Mouse (Mus musculus) liver, embryonic 14.5 days (tissue): ENCODE measurements around the gene Dstn. TPM values are rescaled to one million over a fixed set of nuclear protein-coding genes. Genes with fewer than 3 reads are reported as not detected.

Source experiments
- ATAC-seq: fragments of 200-750 bp; cut with Nextera tagmentation; 2 replicates; pipeline ENCODE4 v1.8.0; 2017; ENCODE audit warnings: moderate number of reproducible peaks, mild to moderate bottlenecking, moderate library complexity; ENCODE audit not compliant: insufficient read depth
- DNase-seq, 3 experiments: peaks; one replicate each; pipeline ENCODE4 v3.0.0-alpha.2; 2012 to 2013; ENCODE audit warnings: low read depth in 3 of 3, low spot score in 3 of 3
- H3K27ac ChIP-seq: fragments of 300-500 bp; sonication (generic); 2 replicates; pipeline ENCODE4 v1.5.1; 2014; ENCODE audit warnings: moderate library complexity, mild to moderate bottlenecking, control low read depth, inconsistent platforms
- H3K27me3 ChIP-seq: fragments of 300-500 bp; sonication (generic); 2 replicates; pipeline ENCODE4 v1.6.1; 2014; ENCODE audit warnings: mild to moderate bottlenecking, low read length, moderate library complexity; ENCODE audit not compliant: control insufficient read depth, insufficient read depth
- H3K36me3 ChIP-seq: fragments of 300-500 bp; sonication (generic); replicated peaks from 2 replicates; pipeline ENCODE4 v1.6.1; 2014; ENCODE audit warnings: low read depth; ENCODE audit not compliant: control insufficient read depth, insufficient read depth
- H3K4me1 ChIP-seq, 2 experiments: fragments of 200-500 bp in 1 of 2; fragments of 300-500 bp in 1 of 2; sonication (generic) in 1 of 2; replicated peaks; 2 replicates each; pipeline ENCODE4 v1.6.1; 2012 to 2014; ENCODE audit warnings: antibody characterized with exemption in 1 of 2, inconsistent platforms in 1 of 2, low read length in 1 of 2; ENCODE audit not compliant: control insufficient read depth in 2 of 2, insufficient read depth in 2 of 2
- H3K4me2 ChIP-seq: fragments of 300-500 bp; sonication (generic); 2 replicates; pipeline ENCODE4 v1.6.1; 2014; ENCODE audit warnings: low read depth, mild to moderate bottlenecking, control low read depth, moderate library complexity
- H3K4me3 ChIP-seq, 2 experiments: fragments of 200-500 bp in 1 of 2; fragments of 300-500 bp in 1 of 2; sonication (generic) in 1 of 2; 2 replicates each; pipeline ENCODE4 v1.5.1; 2012 to 2014; ENCODE audit warnings: low read depth in 2 of 2, low read length in 2 of 2, mild to moderate bottlenecking in 2 of 2, control low read depth in 1 of 2, inconsistent platforms in 1 of 2, moderate library complexity in 1 of 2; ENCODE audit not compliant: insufficient read depth in 1 of 2
- H3K9ac ChIP-seq: fragments of 300-500 bp; sonication (generic); replicated peaks from 2 replicates; pipeline ENCODE4 v1.6.1; 2014; ENCODE audit warnings: mild to moderate bottlenecking, control low read depth, moderate library complexity
- H3K9me3 ChIP-seq: fragments of 300-500 bp; sonication (generic); 2 replicates; pipeline ENCODE4 v1.6.1; 2016; ENCODE audit warnings: low read length, mixed read lengths; ENCODE audit not compliant: control insufficient read depth
- CTCF ChIP-seq: IDR thresholded peaks from 2 replicates; pipeline ENCODE4 v1.5.1; 2016; ENCODE audit warnings: antibody characterized with exemption, low read depth, control low read depth
- EP300 ChIP-seq: IDR thresholded peaks from 2 replicates; pipeline ENCODE4 v1.6.1; 2016; ENCODE audit warnings: antibody characterized with exemption, low read depth
- WGBS: fragments of 180-500 bp; shearing (Covaris S2); extraction: QIAGEN DNeasy Blood & Tissue Kit; methylation state at CpG from one replicate; pipeline ENCODE4 v1.1.7; 2014; ENCODE audit not compliant: insufficient replicate concordance; 5-methylcytosine and 5-hydroxymethylcytosine counted together
- polyA plus RNA-seq, 2 experiments: library from polyadenylated mRNA; depleted of rRNA in 1 of 2; stranded (reverse) in 1 of 2; unstranded in 1 of 2; fragments of >200 nt; fragmentation: Nextera tagmentation in 1 of 2; extraction: Ambion mirVana in 1 of 2; gene quantifications; 2 replicates each; pipeline versions ENCODE4 v1.2.1 to v1.2.3; 2012 to 2014

The Dstn gene
- polyA plus RNA-seq, 2 experiments, result 33.1 to 129 TPM

DNA sequence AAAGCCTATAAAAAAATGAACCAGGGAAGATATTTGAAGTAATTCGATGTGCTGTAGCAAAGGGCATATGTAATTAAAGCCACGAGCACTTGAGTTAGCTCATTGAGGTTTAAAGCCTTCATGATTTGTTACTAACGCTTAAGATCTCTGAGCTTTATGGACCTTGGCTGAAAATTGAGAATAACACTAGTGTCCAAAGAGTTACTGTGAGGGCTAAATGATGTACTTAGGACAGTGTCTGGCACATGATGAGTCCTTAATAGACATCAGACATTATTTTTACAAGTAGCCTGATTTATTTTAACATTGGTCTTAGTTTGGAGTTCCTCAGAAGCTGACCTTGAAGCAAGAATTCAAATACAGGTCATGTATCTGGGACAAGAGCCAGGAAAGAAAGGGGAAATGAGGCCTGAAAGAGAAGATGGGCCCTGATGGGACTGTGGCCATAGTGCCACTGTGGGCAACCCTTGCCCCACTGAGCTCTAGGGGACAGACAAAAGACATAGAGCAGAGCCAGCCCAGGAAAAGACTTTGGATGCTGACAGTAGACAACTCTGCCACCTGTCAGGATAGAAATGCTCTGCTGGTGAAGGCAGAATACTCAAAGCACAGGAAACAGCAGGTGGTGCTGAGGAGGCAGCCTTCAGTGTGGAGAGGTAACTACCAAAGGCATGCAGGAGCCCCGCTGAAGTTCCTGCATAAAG is 38.0 kb upstream of the Dstn start:
- no peak overlapping the region for H3K4me2 ChIP-seq
- H3K27me3 ChIP-seq, result no peaks in the 10 kb centered on the region
- 60% methylated on average over 4 of the region's 4 CpGs for WGBS
- no peak for DNase-seq
- TF ChIP-seq CTCF (peak; percentile 31), EP300 (no peak)
- no peaks in the 10 kb centered on the region for H3K9me3 ChIP-seq
- no peak overlapping the region for H3K9ac ChIP-seq
- H3K27ac ChIP-seq, result no peak overlapping the region
- H3K36me3 ChIP-seq, result no peaks in the 10 kb centered on the region
- ATAC-seq, result no peak
- H3K4me1 ChIP-seq, result peaks cover 1% of the 10 kb centered on the region in 2 experiments; a peak in 3 of 4 replicates
- no peak overlapping the region for H3K4me3 ChIP-seq

DNA sequence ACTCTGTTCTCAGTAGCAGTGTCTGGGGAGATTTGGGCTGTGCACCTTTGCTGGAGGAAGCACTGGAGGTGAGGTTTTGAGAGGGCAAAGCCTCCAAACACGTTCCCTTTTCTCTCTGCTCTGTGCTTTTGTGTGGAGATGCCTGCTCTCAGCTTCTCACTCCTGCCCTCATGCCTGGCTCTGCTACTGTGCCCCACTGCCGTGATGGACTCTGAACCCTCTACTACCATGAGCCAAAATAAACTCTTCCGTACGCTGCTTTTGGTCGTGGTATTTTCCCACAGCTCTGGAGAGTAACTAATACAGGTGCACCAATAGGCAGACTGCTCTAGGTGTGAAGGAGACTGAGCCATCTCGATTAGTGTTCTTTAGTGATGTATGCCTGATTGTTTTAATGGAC is 35.8 kb upstream of the Dstn start:
- Histone ChIP-seq H3K27me3 (no peaks in the 10 kb centered on the region), H3K4me3 (no peak overlapping the region), H3K9me3 (no peaks in the 10 kb centered on the region), H3K36me3 (no peaks in the 10 kb centered on the region), H3K4me2 (no peak overlapping the region), H3K4me1 (peaks cover 4 to 10% of the 10 kb centered on the region in 2 experiments; a peak in 3 of 4 replicates), H3K27ac (no peak overlapping the region), H3K9ac (no peak overlapping the region)
- WGBS, result 79% methylated on average over 6 of the region's 6 CpGs
- no peak for TF ChIP-seq CTCF
- TF ChIP-seq EP300, result no peak
- DNase-seq (no peak), ATAC-seq (no peak)

DNA sequence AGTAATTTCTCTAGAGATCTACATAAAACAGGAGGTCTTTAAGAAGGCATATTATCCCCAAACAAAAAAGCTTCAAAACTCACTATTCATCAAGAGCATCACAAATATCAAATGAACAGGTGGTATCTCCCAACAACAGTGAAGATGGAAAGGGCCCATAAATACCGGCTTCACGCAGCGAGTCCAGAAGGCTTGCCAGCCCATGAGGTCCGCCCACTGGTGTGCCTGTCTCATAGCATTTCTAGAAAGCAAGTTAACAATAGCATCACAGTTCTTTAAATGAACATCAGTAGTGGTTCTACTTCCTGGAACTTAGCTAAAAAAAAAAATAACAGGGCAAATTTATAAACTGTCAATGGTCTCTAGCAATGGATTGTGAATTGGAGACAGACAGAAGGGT is 33.1 kb upstream of the Dstn start:
- DNase-seq, result no peak
- 87% methylated on average over 4 of the region's 4 CpGs for WGBS
- Histone ChIP-seq H3K9ac (no peak overlapping the region), H3K9me3 (no peaks in the 10 kb centered on the region), H3K27ac (no peak overlapping the region), H3K4me2 (no peak overlapping the region), H3K4me1 (peaks cover 4 to 10% of the 10 kb centered on the region in 2 experiments; a peak in 3 of 4 replicates), H3K36me3 (no peaks in the 10 kb centered on the region), H3K27me3 (no peaks in the 10 kb centered on the region), H3K4me3 (no peak overlapping the region)
- no peak for ATAC-seq
- TF ChIP-seq CTCF (no peak), EP300 (no peak)

DNA sequence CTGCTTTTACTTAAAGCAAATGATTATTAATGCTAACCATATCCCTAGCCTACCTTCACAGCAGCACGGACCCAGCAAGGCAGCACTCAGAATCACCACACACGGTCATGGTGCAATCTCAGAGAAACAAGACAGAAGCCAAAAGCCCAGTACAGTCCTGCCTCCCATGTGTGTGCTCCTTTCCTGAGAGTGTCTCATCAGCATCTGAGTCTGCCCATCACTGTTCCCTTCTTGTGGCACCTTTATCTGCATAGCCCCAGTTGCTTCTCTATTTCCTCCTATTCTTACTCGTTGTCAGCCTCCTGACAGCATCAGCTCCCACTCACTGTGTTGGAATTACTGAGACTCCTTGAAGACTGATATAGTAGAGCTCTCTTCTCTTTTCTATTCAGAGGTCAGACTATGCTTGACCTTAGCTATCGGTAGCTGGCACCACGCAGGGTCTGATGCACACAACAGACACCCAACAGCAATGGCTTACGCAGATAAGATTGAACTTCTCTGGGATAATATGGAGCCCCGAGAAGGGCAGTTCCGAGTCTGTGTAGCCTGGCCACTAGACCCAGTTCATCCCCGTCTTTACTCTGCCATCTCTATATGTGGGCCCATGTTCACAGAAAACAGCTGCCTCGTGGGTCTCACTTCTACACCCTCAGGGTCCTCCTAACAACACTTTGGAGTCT is 32.4 kb upstream of the Dstn start:
- Histone ChIP-seq H3K27ac (no peak overlapping the region), H3K9ac (no peak overlapping the region), H3K9me3 (no peaks in the 10 kb centered on the region), H3K36me3 (no peaks in the 10 kb centered on the region), H3K4me1 (peaks cover 4 to 10% of the 10 kb centered on the region in 2 experiments; a peak in 3 of 4 replicates), H3K4me3 (no peak overlapping the region), H3K27me3 (no peaks in the 10 kb centered on the region), H3K4me2 (no peak overlapping the region)
- 28% methylated on average over 10 of the region's 10 CpGs for WGBS
- DNase-seq (no peak), ATAC-seq (peak; percentile 67)
- TF ChIP-seq EP300 (no peak), CTCF (no peak)

DNA sequence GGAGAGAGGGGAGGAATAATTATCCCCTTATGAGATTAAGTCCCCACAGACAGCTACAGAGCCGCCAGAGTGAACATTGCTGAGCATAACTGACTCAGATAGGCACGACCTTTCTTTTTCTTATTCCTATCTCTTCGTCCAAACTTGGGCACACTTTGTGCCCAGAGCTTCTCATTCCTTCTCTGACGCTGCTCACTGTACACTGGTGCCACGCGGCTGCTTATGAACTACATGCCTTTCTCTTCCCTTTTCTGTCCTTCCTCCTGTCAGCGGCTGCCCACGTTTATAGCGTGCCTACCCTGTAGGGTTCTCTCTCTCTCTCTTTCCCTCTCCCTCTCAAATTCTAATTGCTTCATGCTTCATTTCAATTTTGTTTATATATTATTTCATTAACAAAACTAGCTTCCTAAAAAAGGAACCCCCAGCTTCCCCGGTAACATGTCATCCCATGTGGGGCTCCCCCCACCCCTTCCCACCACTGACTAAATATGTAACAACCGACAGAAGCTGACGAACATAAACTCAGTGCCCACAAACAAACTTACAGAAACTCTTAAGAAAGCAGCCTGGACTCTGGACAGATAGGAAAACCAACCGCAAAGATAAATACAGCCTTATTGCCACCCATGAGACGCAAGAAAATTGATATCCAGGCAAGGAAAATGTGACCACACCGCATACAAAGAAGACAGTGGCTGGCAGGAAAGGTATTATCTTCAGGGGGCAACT is 25.8 kb upstream of the Dstn start:
- H3K9ac ChIP-seq, result no peak overlapping the region
- peak overlapping the region; percentile 41 for H3K4me2 ChIP-seq
- 42% methylated on average over 15 of the region's 15 CpGs for WGBS
- H3K9me3 ChIP-seq, result no peaks in the 10 kb centered on the region
- no peaks in the 10 kb centered on the region for H3K27me3 ChIP-seq
- no peak overlapping the region for H3K4me3 ChIP-seq
- H3K4me1 ChIP-seq, result peaks cover 0 to 5% of the 10 kb centered on the region in 2 experiments; a peak in 2 of 4 replicates
- no peaks in the 10 kb centered on the region for H3K36me3 ChIP-seq
- no peak overlapping the region for H3K27ac ChIP-seq
- ATAC-seq, result peak; percentile 43; the same call in 1 of the 2 replicates
- TF ChIP-seq CTCF (no peak), EP300 (no peak)
- no peak for DNase-seq
